Comparison of ENCODE assay signal across 9 mouse cellular contexts in the genomic region with DNA sequence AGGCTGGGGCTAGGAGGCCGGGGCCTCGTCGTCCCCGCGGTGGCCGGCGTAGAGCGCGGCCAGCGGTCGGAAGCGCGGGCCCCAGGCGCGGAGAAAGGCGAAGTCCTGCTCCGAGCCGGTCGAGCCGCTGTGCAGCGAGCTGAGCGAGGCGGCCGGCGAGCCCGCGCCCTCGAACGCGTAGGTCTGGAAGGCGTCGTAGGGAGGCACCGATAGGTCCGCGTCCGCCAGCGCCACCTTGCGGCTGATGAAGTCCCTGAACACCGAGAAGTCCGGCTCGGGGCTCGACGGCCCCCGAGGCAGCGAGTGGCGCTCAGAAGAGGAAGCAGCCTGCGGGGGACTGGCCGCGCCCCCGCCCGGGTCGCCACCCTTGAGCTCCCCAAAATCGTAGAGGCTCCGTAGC. TPM values are rescaled to one million over a fixed set of nuclear protein-coding genes. Genes with fewer than 3 reads are reported as not detected.
DNase-seq lines count a peak whose midpoint lies in the region; ATAC-seq and TF ChIP-seq lines count a peak whose summit lies in the region.
"Had no signal": no experiment of that assay in that cellular context is flagged by ENCODE, and none has a peak within 500 bp of the region (broad histone marks: within the 10 kb centered on the region; RNA-seq: fewer than 3 reads in every experiment).

No protein-coding gene starts in this region.

- no peak overlapping the region for H3K27ac ChIP-seq in limb, embryonic 12.5 days
- H3K27ac ChIP-seq in midbrain, embryonic 14.5 days (replicated peaks; ENCODE audit: low read depth, low read length), result no peak overlapping the region
- no peak overlapping the region for H3K27ac ChIP-seq in small intestine, adult 2 months (ENCODE audit: insufficient read depth, low read depth, low read length)

- H3K4me1 ChIP-seq in limb, embryonic 12.5 days (replicated peaks), result peaks cover 7% of the 10 kb centered on the region
- H3K4me1 ChIP-seq in midbrain, embryonic 14.5 days (ENCODE audit: control insufficient read depth, insufficient read depth, low read length), result peaks cover 5% of the 10 kb centered on the region; the same call in 1 of the 2 replicates
- peaks cover 4% of the 10 kb centered on the region for H3K4me1 ChIP-seq in small intestine, adult 2 months (ENCODE audit: control insufficient read depth, insufficient read depth, insufficient read length, low read length)

- ATAC-seq in limb, embryonic 12.5 days (ENCODE audit: insufficient number of reproducible peaks, insufficient read depth, low FRiP score, low TSS enrichment, low read depth), result peak; percentile 63; the same call in 1 of the 2 replicates
- ATAC-seq in midbrain, embryonic 14.5 days (ENCODE audit: low FRiP score, low TSS enrichment), result peak; percentile 62; the same call in 1 of the 2 replicates
- ATAC-seq in inflammation-experienced regulatory T-cells, adult 6 months, result no peak

- no peak overlapping the region for H3K9ac ChIP-seq in limb, embryonic 12.5 days (replicated peaks)
- H3K9ac ChIP-seq in midbrain, embryonic 14.5 days (replicated peaks; ENCODE audit: low read length), result no peak overlapping the region

- TF ChIP-seq CTCF in small intestine, adult 2 months (IDR thresholded peaks at IDR 0.05; ENCODE audit: extremely low read depth, insufficient read length, insufficient replicate concordance, low read depth, low read length), result peak; percentile 77

- peak; percentile 94 for DNase-seq in adrenal gland, postnatal 10 days
- peak; percentile 92 for DNase-seq in embryo, embryonic 10.5 days (ENCODE audit: low spot score)
- DNase-seq in heart, adult 18-20 months, result peak; percentile 73 to 86
- peak; percentile 47 for DNase-seq in kidney, adult 11 months
- peak; percentile 93 for DNase-seq in midbrain, embryonic 14.5 days

- no peaks in the 10 kb centered on the region for H3K9me3 ChIP-seq in limb, embryonic 12.5 days
- H3K9me3 ChIP-seq in midbrain, embryonic 14.5 days (ENCODE audit: control insufficient read depth, low read length), result no peaks in the 10 kb centered on the region

- H3K36me3 ChIP-seq in limb, embryonic 12.5 days, result no peaks in the 10 kb centered on the region
- 0 out of 2 replicates have a peak, but pooled peaks cover 4% of the 10 kb centered on the region for H3K36me3 ChIP-seq in midbrain, embryonic 14.5 days (ENCODE audit: control insufficient read depth, insufficient read depth, low read length)
- H3K36me3 ChIP-seq in small intestine, adult 2 months (ENCODE audit: control insufficient read depth, insufficient read depth, low read length), result no peaks in the 10 kb centered on the region

- WGBS in limb, embryonic 12.5 days, result under 1% methylated on average over 54 of the region's 54 CpGs
- under 1% methylated on average over 49 of the region's 54 CpGs for WGBS in midbrain, embryonic 14.5 days
- 1% methylated on average over 52 of the region's 54 CpGs for WGBS in small intestine, adult 2 months

- H3K27me3 ChIP-seq in limb, embryonic 12.5 days, result peaks cover 100% of the 10 kb centered on the region
- H3K27me3 ChIP-seq in midbrain, embryonic 14.5 days (ENCODE audit: control insufficient read depth, insufficient read depth, low read length), result peaks cover 17% of the 10 kb centered on the region
- H3K27me3 ChIP-seq in small intestine, adult 2 months (ENCODE audit: control insufficient read depth, insufficient read depth, low read length), result peaks cover 33% of the 10 kb centered on the region

- peak overlapping the region; percentile 13; the same call in 1 of the 2 replicates for H3K4me2 ChIP-seq in limb, embryonic 12.5 days
- peak overlapping the region; percentile 26; the same call in 1 of the 2 replicates for H3K4me2 ChIP-seq in midbrain, embryonic 14.5 days (ENCODE audit: low read length)

- H3K4me3 ChIP-seq in limb, embryonic 12.5 days (replicated peaks), result peak overlapping the region; percentile 13; the same call in 1 of the 2 replicates
- H3K4me3 ChIP-seq in midbrain, embryonic 14.5 days (replicated peaks; ENCODE audit: low read depth, low read length), result peak overlapping the region; percentile 9; the same call in 1 of the 2 replicates
- H3K4me3 ChIP-seq in small intestine, adult 2 months (ENCODE audit: low read depth, low read length), result no peak overlapping the region

- no peak for TF ChIP-seq POLR2A in small intestine, adult 2 months (IDR thresholded peaks at IDR 0.05; ENCODE audit: low read depth, low read length)

RNA-seq across cellular contexts. Expression of a gene that starts 21.6 kb away (rescaled TPM):
- not detected for total RNA-seq in adrenal gland, postnatal 10 days (2021)
- total RNA-seq in heart, adult 18-20 months (2021), result not detected
- polyA plus RNA-seq in limb, embryonic 12.5 days (2016; fragmentation: Nextera tagmentation; extraction: Ambion mirVana), result not detected in 2 replicates
- polyA plus RNA-seq in midbrain, embryonic 14.5 days (2014; fragmentation: Nextera tagmentation; extraction: Ambion mirVana), result not detected in 2 replicates
- polyA plus RNA-seq in small intestine, adult 2 months (2012; rRNA removed), result not detected in 2 replicates
- not detected for polyA plus RNA-seq in inflammation-experienced regulatory T-cells, adult 6 months (2017; shearing (Covaris generic))
- total RNA-seq: layer of hippocampus, adult 8-10 months had no signal

RNA-seq across cellular contexts. Expression of a gene that starts 56.7 kb away (rescaled TPM):
- total RNA-seq in adrenal gland, postnatal 10 days (2021), result 1 to 10 TPM; 2.9 to 3.3 TPM
- 1 to 10 TPM; 1.6 to 2.3 TPM for total RNA-seq in heart, adult 18-20 months (2021)
- polyA plus RNA-seq in limb, embryonic 12.5 days (2016; fragmentation: Nextera tagmentation; extraction: Ambion mirVana), result 5.5 and 7.8 TPM in 2 replicates
- polyA plus RNA-seq in midbrain, embryonic 14.5 days (2014; fragmentation: Nextera tagmentation; extraction: Ambion mirVana), result 5.1 and 7.3 TPM in 2 replicates
- polyA plus RNA-seq in small intestine, adult 2 months (2012; rRNA removed), result 4.7 and 6.4 TPM in 2 replicates
- 1 to 10 TPM; 1.9 to 2.7 (median 2.2) TPM for polyA plus RNA-seq in inflammation-experienced regulatory T-cells, adult 6 months (2017; shearing (Covaris generic))
